Mouse (Mus musculus) liver, embryonic 14.5 days (tissue): Measurements from ENCODE around the gene Gm21987.

Experiments
- CTCF ChIP-seq: IDR thresholded peaks from 2 replicates; pipeline ENCODE4 v1.5.1; 2016; ENCODE audit warnings: antibody characterized with exemption, low read depth, control low read depth
- EP300 ChIP-seq: IDR thresholded peaks from 2 replicates; pipeline ENCODE4 v1.6.1; 2016; ENCODE audit warnings: antibody characterized with exemption, low read depth

- peak; percentile 47 for TF ChIP-seq CTCF
- no peak for TF ChIP-seq EP300
Measured at GRCm38 (mm10) chr16:38344941-38345725, 1.7 kb upstream of the Gm21987 start.
